Mouse (Mus musculus): Measurements from ENCODE around the gene Lsp1. TPM values are rescaled to one million over a fixed set of nuclear protein-coding genes. Genes with fewer than 3 reads are reported as not detected.

The Lsp1 gene
- polyA plus RNA-seq, 1 experiment from 2014 or later, result 22.8 TPM

DNA sequence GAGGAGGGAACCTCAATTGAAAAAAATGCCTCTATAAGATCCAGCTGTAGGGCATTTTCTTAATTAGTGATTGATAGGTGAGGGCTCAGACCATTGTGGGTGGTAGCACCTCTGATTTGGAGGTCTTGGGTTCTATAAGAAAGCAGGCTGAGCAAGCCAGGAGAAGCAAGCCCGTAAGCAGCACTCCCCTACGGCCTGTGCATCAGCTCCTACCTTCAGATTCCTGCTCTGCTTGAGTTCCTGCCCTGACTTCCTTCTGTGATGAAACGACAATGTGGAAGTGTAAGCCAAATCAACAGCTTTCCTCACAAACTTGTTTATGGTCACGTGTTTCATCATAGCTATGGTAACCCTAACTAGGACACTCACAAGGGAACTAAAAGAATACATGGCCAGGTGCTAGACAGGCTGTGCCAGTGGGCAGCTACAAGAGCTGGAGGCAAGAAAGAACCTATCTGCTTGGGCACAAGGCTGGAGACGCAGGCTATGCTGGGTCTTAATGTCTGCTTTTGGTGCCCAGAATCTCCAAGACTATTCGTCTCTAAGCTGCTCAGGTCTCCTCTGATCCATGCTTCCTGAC lies 11.5 kb upstream of the Lsp1 start:
- no peaks in the 10 kb centered on the region for H3K9me3 ChIP-seq (ENCODE audit: control insufficient read depth, low read length)
- DNase-seq (ENCODE audit: low spot score), result no peak
- 74% methylated on average over 6 of the region's 6 CpGs for WGBS

DNA sequence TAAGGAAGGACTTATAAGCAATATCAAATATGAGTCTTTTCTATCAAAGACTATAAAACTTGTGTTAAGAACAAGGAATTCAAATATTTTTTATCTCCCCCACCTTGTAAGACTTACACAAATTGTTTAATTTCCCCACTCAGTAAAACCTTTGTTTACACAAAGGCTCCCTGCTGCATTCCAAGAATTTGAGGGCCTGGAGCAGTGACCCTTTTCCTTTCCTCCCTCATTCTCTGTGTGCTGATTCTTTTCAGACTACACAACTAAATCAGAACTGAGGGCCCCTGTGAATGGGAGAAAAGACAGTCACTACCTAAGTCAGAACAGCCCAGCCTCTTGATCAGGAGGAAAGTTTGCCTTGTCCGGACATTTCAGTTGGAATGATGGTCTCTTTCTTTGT lies 5.9 kb upstream of the Lsp1 start:
- H3K9ac ChIP-seq (ENCODE audit: low read length), result no peak overlapping the region
- ATAC-seq (ENCODE audit: insufficient number of reproducible peaks, low FRiP score, low TSS enrichment, low read depth) (no peak), DNase-seq (ENCODE audit: low spot score) (no peak)
- H3K4me3 ChIP-seq (ENCODE audit: low read depth, low read length), result no peak overlapping the region
- no peak overlapping the region for H3K4me2 ChIP-seq (ENCODE audit: low read depth, severe bottlenecking)
- no peaks in the 10 kb centered on the region for H3K9me3 ChIP-seq (ENCODE audit: control insufficient read depth, low read length)
- 56% methylated on average over 1 of the region's 1 CpGs for WGBS
- H3K36me3 ChIP-seq (ENCODE audit: control insufficient read depth, insufficient read depth, low read length), result no peaks in the 10 kb centered on the region
- no peaks in the 10 kb centered on the region for H3K27me3 ChIP-seq (ENCODE audit: control insufficient read depth, insufficient read depth, low read length)
- no peak overlapping the region for H3K27ac ChIP-seq (replicated peaks; ENCODE audit: low read depth, low read length)
- H3K4me1 ChIP-seq (ENCODE audit: control insufficient read depth, insufficient read depth, low read length), result peaks cover 8% of the 10 kb centered on the region

More for the DNA sequence above, 11.5 kb upstream of the Lsp1 start:
- Histone ChIP-seq H3K9ac (ENCODE audit: low read length) (no peak overlapping the region), H3K27ac (replicated peaks; ENCODE audit: low read depth, low read length) (no peak overlapping the region), H3K4me3 (ENCODE audit: low read depth, low read length) (no peak overlapping the region), H3K4me2 (ENCODE audit: low read depth, severe bottlenecking) (no peak overlapping the region), H3K36me3 (ENCODE audit: control insufficient read depth, insufficient read depth, low read length) (no peaks in the 10 kb centered on the region), H3K27me3 (ENCODE audit: control insufficient read depth, insufficient read depth, low read length) (no peaks in the 10 kb centered on the region), H3K4me1 (ENCODE audit: control insufficient read depth, insufficient read depth, low read length) (no peaks in the 10 kb centered on the region)
- ATAC-seq (ENCODE audit: insufficient number of reproducible peaks, low FRiP score, low TSS enrichment, low read depth), result no peak

GRCm38 (mm10) chr7:142455251-142455650 lies 5.4 kb upstream of the Lsp1 start:
- Histone ChIP-seq H3K4me3 (ENCODE audit: low read depth, low read length) (no peak overlapping the region), H3K9ac (ENCODE audit: low read length) (no peak overlapping the region), H3K27ac (replicated peaks; ENCODE audit: low read depth, low read length) (no peak overlapping the region), H3K36me3 (ENCODE audit: control insufficient read depth, insufficient read depth, low read length) (no peaks in the 10 kb centered on the region), H3K4me2 (ENCODE audit: low read depth, severe bottlenecking) (no peak overlapping the region), H3K4me1 (ENCODE audit: control insufficient read depth, insufficient read depth, low read length) (peaks cover 8% of the 10 kb centered on the region), H3K27me3 (ENCODE audit: control insufficient read depth, insufficient read depth, low read length) (no peaks in the 10 kb centered on the region), H3K9me3 (ENCODE audit: control insufficient read depth, low read length) (no peaks in the 10 kb centered on the region)
- 52% methylated on average over 2 of the region's 2 CpGs for WGBS
- no peak for ATAC-seq (ENCODE audit: insufficient number of reproducible peaks, low FRiP score, low TSS enrichment, low read depth)
- DNase-seq (ENCODE audit: low spot score), result no peak

GRCm38 (mm10) chr7:142456806-142457205 lies 3.8 kb upstream of the Lsp1 start:
- DNase-seq (ENCODE audit: low spot score), result no peak
- H3K36me3 ChIP-seq (ENCODE audit: control insufficient read depth, insufficient read depth, low read length), result no peaks in the 10 kb centered on the region
- H3K9me3 ChIP-seq (ENCODE audit: control insufficient read depth, low read length), result no peaks in the 10 kb centered on the region
- whole genome bisulfite sequencing, result 81% methylated on average over 3 of the region's 3 CpGs
- H3K27ac ChIP-seq (replicated peaks; ENCODE audit: low read depth, low read length), result no peak overlapping the region
- no peak overlapping the region for H3K4me3 ChIP-seq (ENCODE audit: low read depth, low read length)
- ATAC-seq (ENCODE audit: insufficient number of reproducible peaks, low FRiP score, low TSS enrichment, low read depth), result no peak
- peaks cover 8% of the 10 kb centered on the region for H3K4me1 ChIP-seq (ENCODE audit: control insufficient read depth, insufficient read depth, low read length)
- no peak overlapping the region for H3K9ac ChIP-seq (ENCODE audit: low read length)
- H3K4me2 ChIP-seq (ENCODE audit: low read depth, severe bottlenecking), result no peak overlapping the region
- no peaks in the 10 kb centered on the region for H3K27me3 ChIP-seq (ENCODE audit: control insufficient read depth, insufficient read depth, low read length)

DNA sequence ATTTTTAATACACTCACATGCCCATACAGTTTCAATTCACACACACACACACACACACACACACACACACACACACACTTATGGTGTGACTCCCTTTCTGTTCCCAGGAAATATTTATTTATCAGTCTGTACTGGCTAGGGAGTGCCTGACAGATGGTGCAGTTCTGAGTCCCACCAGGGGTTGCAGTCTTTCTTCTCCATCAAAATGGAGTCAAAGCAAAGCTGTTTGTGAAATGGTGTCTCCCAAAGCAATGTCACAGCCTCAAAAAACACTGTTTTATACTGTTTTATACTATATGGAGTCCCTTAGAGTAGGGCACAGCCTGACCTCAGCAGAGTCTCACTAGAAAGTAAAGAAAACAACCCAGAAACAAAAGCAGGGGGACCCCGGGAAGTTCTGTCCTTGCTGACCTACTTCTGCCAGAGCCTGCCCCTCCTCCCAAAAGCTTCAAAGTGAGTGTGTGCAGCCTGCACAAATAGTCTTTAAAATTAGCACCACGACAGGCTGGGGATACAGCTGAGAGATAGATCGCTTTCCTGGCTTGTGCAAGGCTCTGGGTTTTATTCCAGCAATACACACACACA lies 3.3 kb upstream of the Lsp1 start:
- Histone ChIP-seq H3K36me3 (ENCODE audit: control insufficient read depth, insufficient read depth, low read length) (no peaks in the 10 kb centered on the region), H3K27ac (replicated peaks; ENCODE audit: low read depth, low read length) (peak overlapping the region; percentile 63), H3K9me3 (ENCODE audit: control insufficient read depth, low read length) (no peaks in the 10 kb centered on the region), H3K9ac (ENCODE audit: low read length) (no peak overlapping the region), H3K4me3 (ENCODE audit: low read depth, low read length) (no peak overlapping the region), H3K27me3 (ENCODE audit: control insufficient read depth, insufficient read depth, low read length) (no peaks in the 10 kb centered on the region), H3K4me2 (ENCODE audit: low read depth, severe bottlenecking) (no peak overlapping the region), H3K4me1 (ENCODE audit: control insufficient read depth, insufficient read depth, low read length) (peaks cover 8% of the 10 kb centered on the region)
- WGBS, result 23% methylated on average over 3 of the region's 3 CpGs
- DNase-seq (ENCODE audit: low spot score) (peak; percentile 51), ATAC-seq (ENCODE audit: insufficient number of reproducible peaks, low FRiP score, low TSS enrichment, low read depth) (no peak; the same call in 1 of the 2 replicates)

DNA sequence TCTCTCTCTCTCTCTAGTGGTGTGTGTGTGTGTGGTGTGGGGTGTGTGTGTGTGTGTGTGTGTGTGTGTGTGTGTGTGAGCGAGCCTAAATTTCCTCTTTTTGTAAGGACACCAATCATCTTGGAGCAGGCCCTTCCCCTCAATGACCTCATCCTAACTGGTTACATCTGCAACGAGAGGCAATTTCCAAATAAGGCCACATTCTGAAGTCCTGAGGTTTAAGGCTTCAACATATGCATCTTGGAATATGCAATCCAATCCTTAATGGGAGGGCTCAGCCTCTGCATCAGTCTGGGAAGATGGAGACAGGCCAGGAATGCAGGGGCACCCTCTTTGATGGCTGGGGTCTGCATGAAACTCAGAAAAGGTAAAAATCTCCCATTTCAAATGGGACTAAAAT lies 2.6 kb upstream of the Lsp1 start:
- Histone ChIP-seq H3K4me3 (ENCODE audit: low read depth, low read length) (no peak overlapping the region), H3K27me3 (ENCODE audit: control insufficient read depth, insufficient read depth, low read length) (no peaks in the 10 kb centered on the region), H3K4me1 (ENCODE audit: control insufficient read depth, insufficient read depth, low read length) (peaks cover 8% of the 10 kb centered on the region), H3K27ac (replicated peaks; ENCODE audit: low read depth, low read length) (peak overlapping the region; percentile 63), H3K9me3 (ENCODE audit: control insufficient read depth, low read length) (no peaks in the 10 kb centered on the region), H3K36me3 (ENCODE audit: control insufficient read depth, insufficient read depth, low read length) (no peaks in the 10 kb centered on the region), H3K9ac (ENCODE audit: low read length) (no peak overlapping the region), H3K4me2 (ENCODE audit: low read depth, severe bottlenecking) (no peak overlapping the region)
- DNase-seq (ENCODE audit: low spot score) (peak; percentile 49), ATAC-seq (ENCODE audit: insufficient number of reproducible peaks, low FRiP score, low TSS enrichment, low read depth) (peak; percentile 65; the same call in 1 of the 2 replicates)
- WGBS, result 11% methylated on average over 2 of the region's 2 CpGs

GRCm38 (mm10) chr7:142458676-142459298 lies 1.8 kb upstream of the Lsp1 start:
- no peaks in the 10 kb centered on the region for H3K36me3 ChIP-seq (ENCODE audit: control insufficient read depth, insufficient read depth, low read length)
- peak overlapping the region; percentile 63 for H3K27ac ChIP-seq (replicated peaks; ENCODE audit: low read depth, low read length)
- no peak overlapping the region for H3K4me2 ChIP-seq (ENCODE audit: low read depth, severe bottlenecking)
- no peak overlapping the region for H3K9ac ChIP-seq (ENCODE audit: low read length)
- DNase-seq (ENCODE audit: low spot score) (no peak), ATAC-seq (ENCODE audit: insufficient number of reproducible peaks, low FRiP score, low TSS enrichment, low read depth) (no peak)
- H3K4me3 ChIP-seq (ENCODE audit: low read depth, low read length), result no peak overlapping the region
- H3K9me3 ChIP-seq (ENCODE audit: control insufficient read depth, low read length), result no peaks in the 10 kb centered on the region
- no peaks in the 10 kb centered on the region for H3K27me3 ChIP-seq (ENCODE audit: control insufficient read depth, insufficient read depth, low read length)
- peaks cover 8% of the 10 kb centered on the region for H3K4me1 ChIP-seq (ENCODE audit: control insufficient read depth, insufficient read depth, low read length)
- WGBS, result 79% methylated on average over 5 of the region's 5 CpGs

GRCm38 (mm10) chr7:142459299-142459691 lies 1.3 kb upstream of the Lsp1 start:
- ATAC-seq (ENCODE audit: insufficient number of reproducible peaks, low FRiP score, low TSS enrichment, low read depth), result no peak
- DNase-seq (ENCODE audit: low spot score), result no peak
- 83% methylated on average over 2 of the region's 2 CpGs for WGBS

More at GRCm38 (mm10) chr7:142459299-142459691, 1.3 kb upstream of the Lsp1 start:
- Histone ChIP-seq H3K9me3 (ENCODE audit: control insufficient read depth, low read length) (no peaks in the 10 kb centered on the region), H3K4me2 (ENCODE audit: low read depth, severe bottlenecking) (no peak overlapping the region), H3K27me3 (ENCODE audit: control insufficient read depth, insufficient read depth, low read length) (no peaks in the 10 kb centered on the region), H3K27ac (replicated peaks; ENCODE audit: low read depth, low read length) (peak overlapping the region; percentile 63; the same call in 1 of the 2 replicates), H3K4me3 (ENCODE audit: low read depth, low read length) (no peak overlapping the region), H3K4me1 (ENCODE audit: control insufficient read depth, insufficient read depth, low read length) (peaks cover 8% of the 10 kb centered on the region), H3K9ac (ENCODE audit: low read length) (no peak overlapping the region), H3K36me3 (ENCODE audit: control insufficient read depth, insufficient read depth, low read length) (no peaks in the 10 kb centered on the region)

All from limb, embryonic 11.5 days (tissue).